Mouse (Mus musculus) embryonic facial prominence, embryonic 13.5 days (tissue): ENCODE measurements around the gene Kmt2b. TPM values are rescaled to one million over a fixed set of nuclear protein-coding genes. Genes with fewer than 3 reads are reported as not detected.

ENCODE experiments used
- ATAC-seq: fragments of 200-750 bp; cut with Nextera tagmentation; 2 replicates; pipeline ENCODE4 v1.8.0; 2017; ENCODE audit warnings: low read depth; ENCODE audit not compliant: insufficient number of reproducible peaks, insufficient read depth, low FRiP score, low TSS enrichment
- H3K27ac ChIP-seq: fragments of 300-500 bp; sonication (generic); 2 replicates; pipeline ENCODE4 v1.5.1; 2015; ENCODE audit warnings: moderate library complexity, mild to moderate bottlenecking, inconsistent platforms
- H3K27me3 ChIP-seq: fragments of 300-500 bp; sonication (generic); 2 replicates; pipeline ENCODE4 v1.6.1; 2015; ENCODE audit warnings: mild to moderate bottlenecking, inconsistent platforms
- H3K36me3 ChIP-seq: fragments of 300-500 bp; sonication (generic); 2 replicates; pipeline ENCODE4 v1.6.1; 2015; ENCODE audit warnings: mild to moderate bottlenecking, inconsistent platforms
- H3K4me1 ChIP-seq: fragments of 300-500 bp; sonication (generic); 2 replicates; pipeline ENCODE4 v1.6.1; 2015; ENCODE audit warnings: inconsistent platforms
- H3K4me2 ChIP-seq: fragments of 300-500 bp; sonication (generic); 2 replicates; pipeline ENCODE4 v1.6.1; 2015; ENCODE audit warnings: moderate library complexity, mild to moderate bottlenecking, inconsistent platforms
- H3K4me3 ChIP-seq: fragments of 300-500 bp; sonication (generic); 2 replicates; pipeline ENCODE4 v1.5.1; 2015; ENCODE audit warnings: mild to moderate bottlenecking, inconsistent platforms
- H3K9ac ChIP-seq: fragments of 300-500 bp; sonication (generic); 2 replicates; pipeline ENCODE4 v1.6.1; 2015; ENCODE audit warnings: mild to moderate bottlenecking, inconsistent platforms
- H3K9me3 ChIP-seq: fragments of 300-500 bp; sonication (generic); 2 replicates; pipeline ENCODE4 v1.6.1; 2016; ENCODE audit warnings: inconsistent platforms
- WGBS: fragments of 180-500 bp; shearing (Covaris S2); methylation state at CpG from one replicate; pipeline ENCODE4 v1.1.7; 2015; ENCODE audit warnings: mixed read lengths; 5-methylcytosine and 5-hydroxymethylcytosine counted together
- microRNA-seq: library from miRNA; unstranded; fragments of <30 nt; microRNA quantifications from one replicate; pipeline ENCODE4, GENCODE M21; 2016
- polyA plus RNA-seq: library from polyadenylated mRNA; unstranded; fragments of >200 nt; fragmentation: Nextera tagmentation; extraction: Ambion mirVana; gene quantifications from 2 replicates; pipeline ENCODE4 v1.2.1, GENCODE M21; 2015

Gene Kmt2b
- polyA plus RNA-seq, 1 experiment from 2014 or later: 13.8 TPM

DNA sequence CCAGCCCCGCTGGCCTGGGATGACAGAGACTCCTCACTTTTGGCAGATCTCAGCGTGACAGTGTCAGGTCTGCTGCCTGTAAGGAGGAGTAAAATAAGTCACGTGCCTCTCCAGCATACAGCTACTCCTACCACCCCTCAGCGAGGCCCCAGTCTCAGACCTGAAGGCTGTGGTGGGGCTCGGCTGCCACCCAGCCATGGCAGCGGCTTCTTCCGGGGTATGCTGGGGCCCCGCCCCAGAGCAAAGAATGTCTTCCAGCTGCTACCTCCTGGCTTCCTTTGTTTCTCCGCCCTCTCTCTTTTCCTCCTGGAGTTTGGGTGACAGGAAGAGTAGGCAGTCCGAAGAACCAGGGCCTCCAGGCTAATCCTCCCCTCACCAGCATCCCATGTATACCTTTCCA, 62.6 kb downstream of the Kmt2b start:
- peaks cover 20% of the 10 kb centered on the region for H3K4me1 ChIP-seq
- no peaks in the 10 kb centered on the region for H3K9me3 ChIP-seq
- peaks cover 84% of the 10 kb centered on the region for H3K36me3 ChIP-seq
- H3K9ac ChIP-seq: peak overlapping the region; percentile 64
- H3K27me3 ChIP-seq: no peaks in the 10 kb centered on the region
- no peak for ATAC-seq
- 14% methylated on average over 10 of the region's 10 CpGs for WGBS
- H3K4me3 ChIP-seq: peak overlapping the region; percentile 27
- H3K27ac ChIP-seq: peak overlapping the region; percentile 84
- peak overlapping the region; percentile 53 for H3K4me2 ChIP-seq

DNA sequence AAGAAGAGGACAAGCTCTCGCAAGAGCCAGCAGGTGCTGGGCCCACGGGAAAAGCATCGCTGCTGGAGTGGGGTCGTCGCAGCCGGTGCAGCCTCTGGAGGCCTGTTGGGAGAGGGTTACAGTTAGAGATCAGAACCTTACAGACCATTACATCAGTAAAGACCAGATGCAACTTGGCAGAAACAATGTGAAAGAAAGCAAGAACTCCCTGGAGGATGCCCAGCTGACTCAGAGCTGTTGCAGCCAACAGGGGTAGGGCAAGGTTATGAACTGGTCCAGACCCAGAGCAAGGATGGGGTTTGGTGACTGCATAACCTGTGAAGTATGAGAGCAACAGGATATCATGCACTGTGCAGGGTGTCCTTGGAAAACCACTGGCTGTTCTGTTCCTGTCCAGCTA, 64.0 kb downstream of the Kmt2b start:
- H3K36me3 ChIP-seq: peaks cover 70% of the 10 kb centered on the region
- peaks cover 20% of the 10 kb centered on the region for H3K4me1 ChIP-seq
- H3K4me2 ChIP-seq: no peak overlapping the region
- no peak overlapping the region for H3K9ac ChIP-seq
- 83% methylated on average over 6 of the region's 6 CpGs for WGBS
- ATAC-seq: no peak
- H3K27ac ChIP-seq: no peak overlapping the region
- no peak overlapping the region for H3K4me3 ChIP-seq
- no peaks in the 10 kb centered on the region for H3K9me3 ChIP-seq
- H3K27me3 ChIP-seq: no peaks in the 10 kb centered on the region

DNA sequence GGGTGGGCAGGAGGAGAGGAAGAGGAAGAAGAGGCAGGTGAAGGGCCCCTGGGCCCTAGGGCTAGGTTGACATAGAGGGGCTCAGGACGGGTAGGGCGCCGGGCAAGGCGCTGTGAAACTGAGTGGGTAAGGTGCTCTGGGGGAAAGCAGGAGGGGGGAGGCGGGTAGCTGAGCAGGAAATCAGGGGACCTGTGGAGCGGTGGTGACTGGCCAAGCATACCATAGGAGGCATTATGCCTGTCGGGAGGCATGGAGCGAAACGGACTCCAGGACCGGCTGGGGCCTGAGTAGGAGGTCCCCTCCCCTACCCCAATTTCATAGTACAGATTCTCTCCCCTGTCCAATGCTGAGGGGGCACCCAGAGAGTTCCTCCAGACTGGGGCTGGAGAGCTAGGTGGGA, 65.7 kb downstream of the Kmt2b start:
- Histone ChIP-seq H3K27me3 (no peaks in the 10 kb centered on the region), H3K27ac (no peak overlapping the region), H3K9ac (no peak overlapping the region), H3K9me3 (no peaks in the 10 kb centered on the region), H3K4me2 (no peak overlapping the region), H3K4me3 (no peak overlapping the region), H3K4me1 (peaks cover 20% of the 10 kb centered on the region), H3K36me3 (peaks cover 54% of the 10 kb centered on the region)
- 88% methylated on average over 10 of the region's 10 CpGs for WGBS
- ATAC-seq: no peak

DNA sequence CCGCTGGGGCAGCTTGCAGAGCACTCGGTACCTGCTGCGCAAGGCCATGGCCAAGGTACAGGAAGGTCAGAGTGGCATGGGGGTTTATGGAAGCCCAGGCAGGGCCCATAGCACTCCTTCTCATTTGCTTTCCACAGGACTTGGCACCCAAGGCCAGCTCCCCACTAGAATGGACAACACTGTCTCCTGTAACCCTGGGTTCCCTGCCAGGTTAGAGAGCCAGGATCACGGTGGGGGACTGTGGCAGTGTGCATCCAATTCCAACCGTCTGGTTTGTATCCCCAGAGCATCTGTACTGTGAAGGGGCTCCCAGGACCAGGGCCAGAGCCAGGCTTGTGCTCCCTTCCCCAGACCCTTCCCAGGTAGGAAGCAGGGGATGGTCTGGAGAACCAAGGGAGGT, 67.7 kb downstream of the Kmt2b start:
- WGBS: 67% methylated on average over 5 of the region's 5 CpGs
- ATAC-seq: no peak
- Histone ChIP-seq H3K4me1 (peaks cover 6% of the 10 kb centered on the region), H3K4me3 (no peak overlapping the region), H3K9me3 (no peaks in the 10 kb centered on the region), H3K36me3 (peaks cover 35% of the 10 kb centered on the region), H3K27ac (0 out of 2 replicates have a peak overlapping the region, but pooled peaks have one; percentile 11), H3K27me3 (no peaks in the 10 kb centered on the region), H3K9ac (no peak overlapping the region), H3K4me2 (no peak overlapping the region)

DNA sequence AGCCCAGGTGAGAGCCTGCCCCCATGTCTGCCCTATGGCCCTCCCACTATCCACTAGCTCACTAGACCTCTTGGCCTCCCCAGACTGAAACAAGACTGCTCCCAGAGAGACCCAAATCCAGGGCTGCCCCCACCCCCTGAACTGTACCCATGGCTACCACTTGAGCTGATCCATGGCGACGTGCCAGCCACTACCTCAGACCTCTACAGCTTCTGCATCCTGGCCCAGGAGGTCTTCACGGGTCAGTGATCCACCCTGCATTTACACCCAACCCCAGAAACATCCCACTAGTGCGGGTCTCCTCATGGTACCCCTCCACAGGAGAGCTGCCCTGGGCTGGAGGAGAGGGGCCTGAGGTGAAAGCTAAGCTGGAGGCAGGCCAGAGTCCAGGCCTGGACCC, 68.1 kb downstream of the Kmt2b start:
- no peaks in the 10 kb centered on the region for H3K27me3 ChIP-seq
- WGBS: 76% methylated on average over 4 of the region's 4 CpGs
- H3K27ac ChIP-seq: no peak overlapping the region
- H3K9me3 ChIP-seq: no peaks in the 10 kb centered on the region
- no peak overlapping the region for H3K4me2 ChIP-seq
- ATAC-seq: no peak
- peaks cover 30% of the 10 kb centered on the region for H3K36me3 ChIP-seq
- H3K9ac ChIP-seq: no peak overlapping the region
- H3K4me1 ChIP-seq: 0 out of 2 replicates have a peak, but pooled peaks cover 3% of the 10 kb centered on the region
- H3K4me3 ChIP-seq: no peak overlapping the region

Small RNA genes within 50 kb of the gene (microRNA-seq; reads per million reads assigned to microRNA genes)
- gene Gm38670: 1.7 reads per million
- not detected for gene Mir3569

Other genes with a start within 250 kb of the Kmt2b start
- 5.8 and 7.5 TPM in 2 replicates for gene Lrfn3, start 226.0 kb downstream of the Kmt2b start, polyA plus RNA-seq
- gene Tyrobp, start 175.0 kb downstream of the Kmt2b start, polyA plus RNA-seq: 38.9 and 40.9 TPM in 2 replicates
- 0.72 and 0.91 TPM in 2 replicates for gene Hcst, start 168.9 kb downstream of the Kmt2b start, polyA plus RNA-seq
- gene Nfkbid, start 167.0 kb downstream of the Kmt2b start, polyA plus RNA-seq: 1.8 and 2.5 TPM in 2 replicates
- 53.4 and 54.1 TPM in 2 replicates for gene Aplp1, start 143.2 kb downstream of the Kmt2b start, polyA plus RNA-seq
- 0.17 and 0.52 TPM in 2 replicates for gene Kirrel2, start 131.0 kb downstream of the Kmt2b start, polyA plus RNA-seq
- gene Nphs1, start 130.4 kb downstream of the Kmt2b start, polyA plus RNA-seq: 0.13 and 0.36 TPM in 2 replicates
- gene Prodh2, start 95.1 kb downstream of the Kmt2b start, polyA plus RNA-seq: 0.73 TPM in 1 of 2 replicates, not detected in the other
- gene Arhgap33, start 53.7 kb downstream of the Kmt2b start, polyA plus RNA-seq: 16.4 and 17.5 TPM in 2 replicates
- 16.5 and 21.0 TPM in 2 replicates for gene Hspb6, start 36.5 kb downstream of the Kmt2b start, polyA plus RNA-seq
- gene Proser3, start 36.4 kb downstream of the Kmt2b start, polyA plus RNA-seq: 15.8 and 17.4 TPM in 2 replicates
- 44.1 and 47.7 TPM in 2 replicates for gene Lin37, start 28.9 kb downstream of the Kmt2b start, polyA plus RNA-seq
- gene U2af1l4, start 25.4 kb downstream of the Kmt2b start, polyA plus RNA-seq: 97.0 and 104 TPM in 2 replicates
- 14.9 and 15.4 TPM in 2 replicates for gene Gm49396, start 25.4 kb downstream of the Kmt2b start, polyA plus RNA-seq
- gene Psenen, start 25.1 kb downstream of the Kmt2b start, polyA plus RNA-seq: 131 and 138 TPM in 2 replicates
- gene Igflr1, start 23.3 kb downstream of the Kmt2b start, polyA plus RNA-seq: 4.3 and 4.8 TPM in 2 replicates
- gene Zbtb32, start 10.2 kb upstream of the Kmt2b start, polyA plus RNA-seq: 0.27 and 0.29 TPM in 2 replicates
- gene Upk1a, start 24.1 kb upstream of the Kmt2b start, polyA plus RNA-seq: 0.28 and 0.55 TPM in 2 replicates
- 818 and 841 TPM in 2 replicates for gene Cox6b1, start 37.4 kb upstream of the Kmt2b start, polyA plus RNA-seq
- not detected in 2 replicates for gene Etv2, start 47.1 kb upstream of the Kmt2b start, polyA plus RNA-seq
- gene Rbm42, start 61.6 kb upstream of the Kmt2b start, polyA plus RNA-seq: 128 and 139 TPM in 2 replicates
- 51.0 and 51.3 TPM in 2 replicates for gene Haus5, start 76.3 kb upstream of the Kmt2b start, polyA plus RNA-seq
- gene Pmis2, start 82.9 kb upstream of the Kmt2b start, polyA plus RNA-seq: not detected in 2 replicates
- gene 2200002J24Rik, start 110.2 kb upstream of the Kmt2b start, polyA plus RNA-seq: not detected in 2 replicates
- 0.10 and 0.17 TPM in 2 replicates for gene Atp4a, start 123.5 kb upstream of the Kmt2b start, polyA plus RNA-seq
- 181 and 185 TPM in 2 replicates for gene Tmem147, start 140.8 kb upstream of the Kmt2b start, polyA plus RNA-seq
- gene Gapdhs, start 155.0 kb upstream of the Kmt2b start, polyA plus RNA-seq: 0.74 and 0.90 TPM in 2 replicates
- 2.5 and 3.3 TPM in 2 replicates for gene Sbsn, start 162.7 kb upstream of the Kmt2b start, polyA plus RNA-seq
- 14.5 and 22.3 TPM in 2 replicates for gene Dmkn, start 175.0 kb upstream of the Kmt2b start, polyA plus RNA-seq
- gene Krtdap, start 199.2 kb upstream of the Kmt2b start, polyA plus RNA-seq: 72.6 and 127 TPM in 2 replicates
- gene Ffar2, start 235.0 kb upstream of the Kmt2b start, polyA plus RNA-seq: not detected in 2 replicates